Mouse (Mus musculus): ENCODE data around the gene Egfr. TPM values are rescaled to one million over a fixed set of nuclear protein-coding genes. Genes with fewer than 3 reads are reported as not detected.

Egfr gene
- polyA plus RNA-seq, 1 experiment: 63.3 TPM

DNA sequence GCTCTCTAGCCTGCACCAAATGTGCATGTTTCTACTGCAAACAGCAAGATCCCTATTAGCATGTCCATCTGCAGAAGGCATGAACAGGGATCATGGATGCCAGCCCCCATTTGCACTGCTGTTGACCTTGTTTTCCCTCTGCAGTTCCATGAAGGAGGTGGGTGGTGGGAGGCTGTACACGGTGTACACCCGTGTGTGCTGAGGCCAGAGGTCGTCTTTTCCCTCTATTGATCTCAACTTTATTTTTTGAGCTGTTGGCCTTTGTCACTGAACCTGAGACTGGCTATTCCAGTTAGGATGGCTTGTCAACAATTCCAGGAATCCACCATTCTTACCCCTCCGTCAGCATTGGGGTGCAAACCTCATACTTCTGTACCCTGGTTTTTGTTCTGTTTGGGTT, 9.8 kb upstream of the Egfr start:
- WGBS: 64% methylated on average over 4 of the region's 4 CpGs
- TF ChIP-seq CTCF (IDR thresholded peaks at IDR 0.05; ENCODE audit: extremely low read depth, insufficient read length, insufficient replicate concordance, low read depth, low read length) (no peak), POLR2A (IDR thresholded peaks at IDR 0.05; ENCODE audit: low read depth, low read length) (no peak)

DNA sequence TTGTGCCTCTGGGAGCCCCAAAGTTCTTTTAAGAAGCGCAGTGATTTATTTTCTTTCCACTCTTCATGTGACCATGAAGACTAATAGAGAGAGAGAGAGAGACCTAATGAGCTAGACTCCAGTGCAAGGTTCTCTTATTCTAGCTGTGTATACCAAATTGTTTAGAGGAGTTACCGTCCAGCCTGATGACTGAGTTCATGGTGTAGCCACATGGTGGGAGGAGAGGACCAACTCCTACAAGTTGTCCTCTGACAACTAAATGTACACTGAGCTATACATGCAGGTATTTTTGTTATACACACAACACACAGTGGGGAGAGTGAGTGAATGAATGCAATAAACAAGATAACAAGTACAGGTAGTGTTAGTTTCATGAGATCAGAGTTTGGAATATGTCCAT, 9.2 kb upstream of the Egfr start:
- 82% methylated on average over 2 of the region's 2 CpGs for WGBS
- peaks cover 2% of the 10 kb centered on the region; the same call in 1 of the 2 replicates for H3K4me1 ChIP-seq (ENCODE audit: control insufficient read depth, insufficient read depth, insufficient read length, low read length)
- TF ChIP-seq POLR2A (IDR thresholded peaks at IDR 0.05; ENCODE audit: low read depth, low read length): no peak
- TF ChIP-seq CTCF (IDR thresholded peaks at IDR 0.05; ENCODE audit: extremely low read depth, insufficient read length, insufficient replicate concordance, low read depth, low read length): no peak
- H3K36me3 ChIP-seq (ENCODE audit: control insufficient read depth, insufficient read depth, low read length): no peaks in the 10 kb centered on the region
- no peaks in the 10 kb centered on the region for H3K27me3 ChIP-seq (ENCODE audit: control insufficient read depth, insufficient read depth, low read length)
- no peak overlapping the region for H3K4me3 ChIP-seq (ENCODE audit: low read depth, low read length)
- H3K27ac ChIP-seq (ENCODE audit: insufficient read depth, low read depth, low read length): no peak overlapping the region

More for the DNA sequence above, 9.8 kb upstream of the Egfr start:
- H3K27me3 ChIP-seq (ENCODE audit: control insufficient read depth, insufficient read depth, low read length): no peaks in the 10 kb centered on the region
- H3K36me3 ChIP-seq (ENCODE audit: control insufficient read depth, insufficient read depth, low read length): no peaks in the 10 kb centered on the region
- H3K27ac ChIP-seq (ENCODE audit: insufficient read depth, low read depth, low read length): no peak overlapping the region
- no peak overlapping the region for H3K4me3 ChIP-seq (ENCODE audit: low read depth, low read length)
- H3K4me1 ChIP-seq (ENCODE audit: control insufficient read depth, insufficient read depth, insufficient read length, low read length): peaks cover 2% of the 10 kb centered on the region; the same call in 1 of the 2 replicates

DNA sequence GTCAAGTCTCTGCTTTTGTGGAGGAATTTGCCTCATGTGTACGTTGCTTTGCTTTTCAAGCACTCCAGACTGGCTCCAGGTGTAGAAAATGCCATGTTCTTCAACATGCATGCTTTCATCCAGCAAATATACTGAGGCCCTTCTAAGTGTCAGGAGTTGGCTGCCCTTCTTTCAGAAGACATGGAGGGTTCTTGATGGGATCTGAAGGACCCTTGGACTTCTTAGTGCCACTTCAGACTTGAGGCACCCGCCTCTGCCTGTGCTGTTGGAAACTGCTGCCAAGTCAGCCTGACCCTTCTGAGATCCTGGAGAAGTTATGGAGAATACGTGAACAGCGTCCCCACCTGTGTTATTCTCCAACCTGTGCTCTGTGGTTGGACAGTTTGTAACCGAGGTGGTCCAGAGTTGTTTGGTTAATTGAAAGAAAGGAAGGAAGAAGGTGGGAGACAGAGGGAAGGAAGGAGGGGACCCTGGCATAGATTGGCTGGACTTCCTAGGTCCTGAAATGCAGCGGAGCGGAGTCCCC, 483 bp upstream of the Egfr start:
- WGBS: 20% methylated on average over 7 of the region's 7 CpGs
- H3K4me3 ChIP-seq (ENCODE audit: low read depth, low read length): peak overlapping the region; percentile 87
- no peaks in the 10 kb centered on the region for H3K36me3 ChIP-seq (ENCODE audit: control insufficient read depth, insufficient read depth, low read length)
- no peak for TF ChIP-seq POLR2A (IDR thresholded peaks at IDR 0.05; ENCODE audit: low read depth, low read length)
- TF ChIP-seq CTCF (IDR thresholded peaks at IDR 0.05; ENCODE audit: extremely low read depth, insufficient read length, insufficient replicate concordance, low read depth, low read length): no peak
- H3K4me1 ChIP-seq (ENCODE audit: control insufficient read depth, insufficient read depth, insufficient read length, low read length): peaks cover 2% of the 10 kb centered on the region; the same call in 1 of the 2 replicates
- no peak overlapping the region for H3K27ac ChIP-seq (ENCODE audit: insufficient read depth, low read depth, low read length)
- H3K27me3 ChIP-seq (ENCODE audit: control insufficient read depth, insufficient read depth, low read length): no peaks in the 10 kb centered on the region

DNA sequence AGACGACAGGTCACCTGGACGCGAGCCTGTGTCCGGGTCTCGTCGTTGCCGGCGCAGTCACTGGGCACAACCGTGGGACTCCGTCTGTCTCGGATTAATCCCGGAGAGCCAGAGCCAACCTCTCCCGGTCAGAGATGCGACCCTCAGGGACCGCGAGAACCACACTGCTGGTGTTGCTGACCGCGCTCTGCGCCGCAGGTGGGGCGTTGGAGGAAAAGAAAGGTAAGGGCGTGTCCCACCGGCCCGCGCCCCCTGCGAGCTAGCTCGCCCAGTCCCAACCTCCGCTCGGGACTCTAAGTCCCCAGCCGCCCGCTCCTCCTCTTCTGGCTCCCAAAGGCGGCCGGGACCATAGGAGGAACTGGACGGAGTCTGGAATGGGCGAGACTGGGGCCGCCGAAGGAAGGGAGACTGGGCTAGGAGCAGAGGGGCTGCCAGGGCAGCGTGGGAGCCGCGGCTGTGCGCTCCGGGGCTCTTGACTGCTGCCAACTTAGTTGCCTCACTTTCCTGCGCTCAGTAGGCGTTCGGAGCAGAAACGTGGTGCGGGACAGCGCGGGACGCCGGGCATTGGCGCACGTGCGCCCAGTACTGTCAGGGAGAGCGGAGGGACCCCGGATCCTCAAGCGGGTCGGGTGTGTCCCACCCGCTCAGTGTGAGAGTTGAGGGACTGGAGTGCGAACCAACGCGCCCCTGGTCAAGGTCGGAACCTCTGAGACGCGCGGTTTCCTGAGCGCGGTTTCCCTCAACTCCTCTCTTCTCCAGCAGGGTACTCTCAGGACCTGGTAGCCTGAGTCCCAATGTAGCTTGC, 548 bp downstream of the Egfr start:
- H3K4me3 ChIP-seq (ENCODE audit: low read depth, low read length): peak overlapping the region; percentile 87
- H3K27me3 ChIP-seq (ENCODE audit: control insufficient read depth, insufficient read depth, low read length): no peaks in the 10 kb centered on the region
- TF ChIP-seq POLR2A (IDR thresholded peaks at IDR 0.05; ENCODE audit: low read depth, low read length) (no peak), CTCF (IDR thresholded peaks at IDR 0.05; ENCODE audit: extremely low read depth, insufficient read length, insufficient replicate concordance, low read depth, low read length) (no peak)
- no peaks in the 10 kb centered on the region for H3K36me3 ChIP-seq (ENCODE audit: control insufficient read depth, insufficient read depth, low read length)
- peaks cover 2% of the 10 kb centered on the region; the same call in 1 of the 2 replicates for H3K4me1 ChIP-seq (ENCODE audit: control insufficient read depth, insufficient read depth, insufficient read length, low read length)
- peak overlapping the region; percentile 70 for H3K27ac ChIP-seq (ENCODE audit: insufficient read depth, low read depth, low read length)
- under 1% methylated on average over 68 of the region's 68 CpGs for WGBS

DNA sequence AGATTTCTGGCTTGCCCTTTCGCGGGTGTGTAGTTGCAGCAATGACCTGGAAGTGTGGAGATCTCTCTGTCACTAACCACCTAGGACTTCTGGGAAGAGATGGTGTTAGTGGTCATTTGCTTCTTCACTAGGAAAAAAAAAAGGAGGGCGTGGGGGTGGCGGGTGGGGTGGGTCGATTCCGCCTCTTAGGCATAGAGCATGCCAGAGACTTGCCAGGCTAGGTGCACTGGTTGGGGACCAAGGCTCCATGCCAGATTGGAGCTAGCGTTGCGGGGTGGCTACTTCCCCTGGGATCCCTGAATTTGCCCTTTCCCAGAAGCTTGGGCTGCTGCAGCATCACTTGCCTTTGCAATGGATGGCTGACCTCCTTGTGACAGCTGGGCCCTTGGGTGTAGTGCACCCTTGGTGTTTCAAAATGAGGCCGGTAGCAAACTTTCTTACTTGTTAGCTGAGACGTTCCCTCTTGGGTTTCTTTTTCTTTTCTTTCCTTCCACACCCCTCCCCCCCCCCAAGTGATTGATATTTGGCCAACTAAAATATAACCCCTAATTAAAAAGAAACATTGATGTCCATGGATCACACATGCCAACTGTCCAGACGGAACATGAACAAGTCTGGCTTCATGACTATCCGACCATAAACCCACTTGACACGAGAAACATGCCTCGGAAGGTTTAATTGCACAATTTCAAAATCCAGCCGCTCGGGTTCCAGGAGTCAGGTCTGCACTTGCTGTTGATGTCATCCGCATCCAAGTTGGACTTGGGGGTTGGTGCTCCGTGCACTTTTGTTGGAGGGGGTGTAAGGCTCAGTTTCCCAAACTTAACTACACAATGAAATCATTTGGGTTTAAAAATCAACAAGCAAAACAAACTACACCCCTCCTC, 1.4 kb downstream of the Egfr start:
- Histone ChIP-seq H3K36me3 (ENCODE audit: control insufficient read depth, insufficient read depth, low read length) (no peaks in the 10 kb centered on the region), H3K27ac (ENCODE audit: insufficient read depth, low read depth, low read length) (no peak overlapping the region), H3K27me3 (ENCODE audit: control insufficient read depth, insufficient read depth, low read length) (no peaks in the 10 kb centered on the region), H3K4me3 (ENCODE audit: low read depth, low read length) (peak overlapping the region; percentile 87), H3K4me1 (ENCODE audit: control insufficient read depth, insufficient read depth, insufficient read length, low read length) (peaks cover 2% of the 10 kb centered on the region; the same call in 1 of the 2 replicates)
- WGBS: 17% methylated on average over 18 of the region's 18 CpGs
- TF ChIP-seq CTCF (IDR thresholded peaks at IDR 0.05; ENCODE audit: extremely low read depth, insufficient read length, insufficient replicate concordance, low read depth, low read length): no peak; the same call in 1 of the 2 replicates
- TF ChIP-seq POLR2A (IDR thresholded peaks at IDR 0.05; ENCODE audit: low read depth, low read length): no peak

DNA sequence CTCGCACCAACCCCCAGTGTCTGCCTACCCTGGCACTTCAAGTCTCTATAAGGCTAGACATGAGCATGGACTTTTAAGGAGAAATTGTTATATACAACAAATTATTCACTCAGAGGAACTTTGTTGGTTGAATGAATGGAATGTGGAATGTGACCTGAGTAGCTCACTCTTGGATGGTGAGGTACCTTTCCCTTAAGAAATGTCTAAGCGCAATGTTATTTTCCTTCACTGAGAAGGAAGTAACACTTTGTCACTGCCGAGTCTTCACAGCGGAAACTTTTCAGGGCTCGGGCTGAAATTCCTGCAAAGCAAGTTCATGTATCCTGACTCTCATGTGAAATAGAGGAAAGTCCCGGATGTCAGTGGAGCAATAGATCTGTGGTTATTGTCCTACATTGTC, 7.9 kb downstream of the Egfr start:
- WGBS: 83% methylated on average over 6 of the region's 6 CpGs
- no peak overlapping the region for H3K27ac ChIP-seq (ENCODE audit: insufficient read depth, low read depth, low read length)
- no peaks in the 10 kb centered on the region for H3K36me3 ChIP-seq (ENCODE audit: control insufficient read depth, insufficient read depth, low read length)
- H3K4me1 ChIP-seq (ENCODE audit: control insufficient read depth, insufficient read depth, insufficient read length, low read length): no peaks in the 10 kb centered on the region
- H3K27me3 ChIP-seq (ENCODE audit: control insufficient read depth, insufficient read depth, low read length): no peaks in the 10 kb centered on the region
- H3K4me3 ChIP-seq (ENCODE audit: low read depth, low read length): no peak overlapping the region
- TF ChIP-seq CTCF (IDR thresholded peaks at IDR 0.05; ENCODE audit: extremely low read depth, insufficient read length, insufficient replicate concordance, low read depth, low read length) (no peak), POLR2A (IDR thresholded peaks at IDR 0.05; ENCODE audit: low read depth, low read length) (no peak)

Measured in small intestine, adult 2 months (tissue).